Mouse (Mus musculus) embryonic facial prominence, embryonic 13.5 days (tissue): ENCODE data around the gene Tymp. TPM values are rescaled to one million over a fixed set of nuclear protein-coding genes. Genes with fewer than 3 reads are reported as not detected.

Experiments
- ATAC-seq: fragments of 200-750 bp; cut with Nextera tagmentation; 2 replicates; pipeline ENCODE4 v1.8.0; 2017; ENCODE audit warnings: low read depth; ENCODE audit not compliant: insufficient number of reproducible peaks, insufficient read depth, low FRiP score, low TSS enrichment
- H3K27ac ChIP-seq: fragments of 300-500 bp; sonication (generic); 2 replicates; pipeline ENCODE4 v1.5.1; 2015; ENCODE audit warnings: moderate library complexity, mild to moderate bottlenecking, inconsistent platforms
- H3K27me3 ChIP-seq: fragments of 300-500 bp; sonication (generic); 2 replicates; pipeline ENCODE4 v1.6.1; 2015; ENCODE audit warnings: mild to moderate bottlenecking, inconsistent platforms
- H3K36me3 ChIP-seq: fragments of 300-500 bp; sonication (generic); 2 replicates; pipeline ENCODE4 v1.6.1; 2015; ENCODE audit warnings: mild to moderate bottlenecking, inconsistent platforms
- H3K4me1 ChIP-seq: fragments of 300-500 bp; sonication (generic); 2 replicates; pipeline ENCODE4 v1.6.1; 2015; ENCODE audit warnings: inconsistent platforms
- H3K4me2 ChIP-seq: fragments of 300-500 bp; sonication (generic); 2 replicates; pipeline ENCODE4 v1.6.1; 2015; ENCODE audit warnings: moderate library complexity, mild to moderate bottlenecking, inconsistent platforms
- H3K4me3 ChIP-seq: fragments of 300-500 bp; sonication (generic); 2 replicates; pipeline ENCODE4 v1.5.1; 2015; ENCODE audit warnings: mild to moderate bottlenecking, inconsistent platforms
- H3K9ac ChIP-seq: fragments of 300-500 bp; sonication (generic); 2 replicates; pipeline ENCODE4 v1.6.1; 2015; ENCODE audit warnings: mild to moderate bottlenecking, inconsistent platforms
- H3K9me3 ChIP-seq: fragments of 300-500 bp; sonication (generic); 2 replicates; pipeline ENCODE4 v1.6.1; 2016; ENCODE audit warnings: inconsistent platforms
- WGBS: fragments of 180-500 bp; shearing (Covaris S2); methylation state at CpG from one replicate; pipeline ENCODE4 v1.1.7; 2015; ENCODE audit warnings: mixed read lengths; 5-methylcytosine and 5-hydroxymethylcytosine counted together
- polyA plus RNA-seq: library from polyadenylated mRNA; unstranded; fragments of >200 nt; fragmentation: Nextera tagmentation; extraction: Ambion mirVana; gene quantifications from 2 replicates; pipeline ENCODE4 v1.2.1, GENCODE M21; 2015

The Tymp gene
- polyA plus RNA-seq, 1 experiment from 2014 or later, result 1.6 TPM

DNA sequence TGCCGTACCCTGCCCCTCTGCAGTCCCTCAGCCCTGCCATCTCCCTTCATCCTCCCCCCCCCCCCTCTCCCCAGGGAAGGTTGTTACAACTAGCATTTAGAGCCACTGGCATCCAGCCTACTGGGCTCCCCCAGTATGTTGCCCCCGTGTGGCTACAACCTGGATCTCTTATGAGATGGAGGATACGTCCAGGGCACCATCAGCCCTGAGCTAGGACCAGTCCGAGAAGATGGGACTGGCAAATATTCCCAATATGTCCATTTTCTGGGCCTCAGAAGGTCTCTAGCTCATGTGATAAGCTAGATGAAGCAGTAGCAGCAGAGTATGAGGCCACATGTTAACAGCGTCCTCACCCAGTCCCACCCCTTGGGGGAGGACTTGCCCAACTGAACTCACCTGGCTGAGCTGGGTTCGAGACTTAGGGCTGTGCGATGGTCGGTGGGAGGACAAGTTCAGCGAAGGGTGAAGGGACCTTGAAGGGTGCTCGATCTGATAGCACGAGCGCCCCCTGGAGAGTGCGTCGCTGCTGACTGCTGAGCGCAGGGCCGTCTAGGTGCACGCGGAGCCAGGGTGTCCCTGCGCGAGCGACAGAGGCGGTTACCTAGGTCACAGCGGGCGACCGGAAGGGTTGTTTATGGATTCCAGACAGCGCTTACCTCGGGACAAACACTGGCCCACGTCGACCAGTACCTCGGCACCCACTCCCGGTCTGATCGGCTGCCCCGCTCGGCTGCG, 3.6 kb downstream of the Tymp start:
- 1% methylated on average over 35 of the region's 35 CpGs for WGBS
- no peaks in the 10 kb centered on the region for H3K9me3 ChIP-seq

DNA sequence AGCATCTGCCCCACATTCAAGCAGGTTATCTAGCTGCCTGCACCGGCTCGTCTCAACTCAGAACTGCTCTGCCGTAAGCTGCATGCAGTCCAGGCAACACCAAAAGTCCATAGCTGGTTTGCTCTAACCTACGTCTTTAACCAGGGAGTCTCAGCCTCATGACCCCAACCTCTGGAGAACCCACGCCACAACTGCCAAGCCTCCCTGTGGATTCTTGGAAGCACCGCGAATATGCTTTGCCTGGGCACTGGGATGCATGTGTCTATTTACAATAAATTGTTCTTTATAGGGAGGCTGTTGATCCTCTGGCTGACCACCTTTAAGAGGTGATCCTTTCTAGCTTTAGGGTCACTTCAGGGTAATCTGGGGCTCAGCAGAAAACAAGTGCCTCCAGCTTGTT, 4.3 kb downstream of the Tymp start:
- H3K27me3 ChIP-seq, result peaks cover 18% of the 10 kb centered on the region
- no peak overlapping the region for H3K27ac ChIP-seq
- no peaks in the 10 kb centered on the region for H3K9me3 ChIP-seq
- WGBS, result 80% methylated on average over 7 of the region's 7 CpGs
- peak overlapping the region; percentile 81; the same call in 1 of the 2 replicates for H3K9ac ChIP-seq
- H3K4me3 ChIP-seq, result peak overlapping the region; percentile 72; the same call in 1 of the 2 replicates
- no peak for ATAC-seq
- H3K36me3 ChIP-seq, result peaks cover 53% of the 10 kb centered on the region
- peak overlapping the region; percentile 91 for H3K4me2 ChIP-seq
- H3K4me1 ChIP-seq, result peaks cover 25% of the 10 kb centered on the region

More for the DNA sequence above, 3.6 kb downstream of the Tymp start:
- Histone ChIP-seq H3K9ac (peak overlapping the region; percentile 81), H3K4me3 (peak overlapping the region; percentile 72), H3K4me2 (peak overlapping the region; percentile 91), H3K36me3 (peaks cover 47% of the 10 kb centered on the region), H3K4me1 (peaks cover 30% of the 10 kb centered on the region), H3K27me3 (peaks cover 25% of the 10 kb centered on the region), H3K27ac (peak overlapping the region; percentile 88)
- ATAC-seq, result peak; percentile 65

DNA sequence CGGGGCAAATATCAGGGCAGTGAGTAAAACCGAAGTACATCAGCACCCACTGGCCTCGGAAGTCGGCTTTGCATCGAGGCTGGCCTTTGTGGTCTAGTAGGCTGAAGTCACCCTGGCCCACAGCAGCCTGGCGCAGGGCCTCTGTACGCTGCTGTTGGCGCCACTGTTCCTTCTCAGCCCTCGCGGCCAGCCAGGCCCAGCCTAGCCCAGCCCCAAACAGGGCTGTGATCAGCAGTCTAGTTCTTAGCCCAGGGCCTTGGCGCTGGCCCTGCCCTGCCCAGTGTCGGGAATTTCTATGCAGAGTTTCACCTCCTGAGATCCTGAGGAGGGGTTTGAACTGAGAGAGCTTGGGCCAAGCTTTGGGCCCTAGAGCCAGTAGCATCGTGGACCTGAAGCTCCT, 4.8 kb downstream of the Tymp start:
- peaks cover 20% of the 10 kb centered on the region for H3K4me1 ChIP-seq
- 88% methylated on average over 13 of the region's 13 CpGs for WGBS
- ATAC-seq, result no peak
- peaks cover 58% of the 10 kb centered on the region for H3K36me3 ChIP-seq
- H3K27me3 ChIP-seq, result peaks cover 14% of the 10 kb centered on the region
- H3K27ac ChIP-seq, result no peak overlapping the region
- H3K4me2 ChIP-seq, result no peak overlapping the region
- no peak overlapping the region for H3K9ac ChIP-seq
- H3K4me3 ChIP-seq, result no peak overlapping the region
- no peaks in the 10 kb centered on the region for H3K9me3 ChIP-seq

DNA sequence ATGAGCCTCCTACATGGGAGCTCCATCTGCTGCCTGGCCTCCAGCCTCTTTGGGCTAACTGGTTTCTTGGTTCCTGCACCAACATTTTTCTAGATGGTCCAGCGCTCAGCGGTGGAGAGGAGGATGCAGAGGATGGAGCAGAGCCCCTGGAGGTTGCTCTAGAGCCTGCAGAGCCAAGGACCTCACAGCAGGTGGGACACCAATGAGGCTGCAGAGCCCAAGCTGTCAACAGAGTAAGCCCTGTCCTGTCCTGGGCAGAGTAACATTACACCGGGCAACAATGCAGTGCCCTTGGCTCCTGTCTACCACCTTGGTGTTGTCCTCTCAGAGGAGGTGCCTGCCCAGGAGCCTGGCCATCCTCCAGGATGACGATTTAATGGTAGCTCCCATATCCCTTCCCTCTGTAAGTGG, 11.7 kb downstream of the Tymp start:
- H3K27ac ChIP-seq, result no peak overlapping the region
- no peaks in the 10 kb centered on the region for H3K9me3 ChIP-seq
- no peak overlapping the region for H3K9ac ChIP-seq
- peaks cover 100% of the 10 kb centered on the region for H3K36me3 ChIP-seq
- no peaks in the 10 kb centered on the region for H3K4me1 ChIP-seq
- H3K4me2 ChIP-seq, result no peak overlapping the region
- no peak overlapping the region for H3K4me3 ChIP-seq
- WGBS, result 92% methylated on average over 4 of the region's 4 CpGs
- no peak for ATAC-seq
- H3K27me3 ChIP-seq, result no peaks in the 10 kb centered on the region

DNA sequence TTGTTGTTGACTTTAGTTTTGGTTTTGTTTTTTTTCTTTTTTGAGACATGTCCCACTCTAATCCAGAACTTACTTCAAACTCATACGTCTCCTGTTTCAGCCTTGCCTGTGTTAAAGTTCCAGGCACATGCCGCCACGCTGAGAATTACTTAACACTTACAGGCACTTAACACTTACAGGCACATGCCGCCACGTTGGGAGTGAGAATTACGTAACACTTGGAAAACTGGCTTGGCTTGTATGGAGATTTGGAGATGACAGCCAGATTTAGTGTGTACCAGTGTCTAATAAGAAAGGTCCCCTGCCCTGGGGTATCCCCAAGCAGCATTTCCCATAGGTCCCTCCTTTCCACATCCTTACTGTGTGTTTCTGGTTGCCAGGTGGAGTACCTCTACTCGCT, 13.8 kb downstream of the Tymp start:
- no peak overlapping the region for H3K4me2 ChIP-seq
- no peak for ATAC-seq
- H3K36me3 ChIP-seq, result peaks cover 85% of the 10 kb centered on the region
- H3K9me3 ChIP-seq, result no peaks in the 10 kb centered on the region
- no peak overlapping the region for H3K9ac ChIP-seq
- H3K4me1 ChIP-seq, result peaks cover 7% of the 10 kb centered on the region
- no peak overlapping the region for H3K4me3 ChIP-seq
- H3K27ac ChIP-seq, result no peak overlapping the region
- WGBS, result 90% methylated on average over 7 of the region's 7 CpGs
- no peaks in the 10 kb centered on the region for H3K27me3 ChIP-seq

DNA sequence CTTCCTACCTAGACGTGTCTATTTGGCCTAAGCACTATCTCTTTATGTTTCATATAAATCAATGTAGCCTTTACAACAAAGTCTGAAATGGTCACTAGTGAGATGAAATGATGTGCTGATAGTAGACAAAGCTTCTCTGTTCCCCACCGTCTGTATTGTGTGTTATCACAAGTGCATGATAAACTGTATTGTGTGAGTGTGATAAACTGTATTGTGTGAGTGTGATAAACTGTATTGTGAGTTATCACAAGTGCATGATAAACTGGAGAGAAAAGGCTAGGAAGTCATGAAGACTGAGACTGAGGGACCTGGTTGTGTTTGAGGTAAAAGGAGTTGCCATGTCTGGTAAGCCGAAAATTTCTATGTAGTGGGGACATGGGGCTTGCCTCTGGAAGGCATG, 18.1 kb downstream of the Tymp start:
- ATAC-seq, result no peak
- Histone ChIP-seq H3K36me3 (peaks cover 46% of the 10 kb centered on the region), H3K4me1 (peaks cover 31% of the 10 kb centered on the region), H3K4me2 (no peak overlapping the region), H3K4me3 (no peak overlapping the region), H3K9me3 (no peaks in the 10 kb centered on the region), H3K9ac (no peak overlapping the region), H3K27ac (no peak overlapping the region), H3K27me3 (no peaks in the 10 kb centered on the region)
- WGBS, result 86% methylated on average over 3 of the region's 3 CpGs

DNA sequence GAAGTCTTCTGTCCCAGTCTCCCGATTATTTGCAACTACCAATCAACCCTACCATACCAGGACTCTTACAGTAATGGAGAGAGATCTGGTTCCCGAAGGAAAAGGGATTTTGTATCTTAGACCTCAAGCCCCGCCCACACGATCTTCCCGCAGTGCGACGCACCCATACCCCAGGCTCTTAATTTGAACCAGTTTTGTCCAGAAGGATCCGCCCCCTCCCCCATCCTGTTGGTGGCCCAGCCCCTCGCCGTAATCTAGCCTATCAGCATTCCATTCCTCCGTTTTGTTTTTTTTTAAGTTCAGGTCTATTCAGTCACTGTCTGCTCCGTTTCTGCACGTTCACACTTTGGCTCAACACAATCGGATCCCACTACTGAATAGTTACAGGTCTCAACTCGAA, 20.5 kb downstream of the Tymp start:
- peak overlapping the region; percentile 82 for H3K4me3 ChIP-seq
- ATAC-seq, result peak; percentile 68
- no peaks in the 10 kb centered on the region for H3K27me3 ChIP-seq
- H3K9me3 ChIP-seq, result no peaks in the 10 kb centered on the region
- peak overlapping the region; percentile 93 for H3K9ac ChIP-seq
- H3K4me1 ChIP-seq, result peaks cover 33% of the 10 kb centered on the region
- WGBS, result under 1% methylated on average over 15 of the region's 15 CpGs
- peaks cover 46% of the 10 kb centered on the region for H3K36me3 ChIP-seq
- peak overlapping the region; percentile 62 for H3K4me2 ChIP-seq
- peak overlapping the region; percentile 94 for H3K27ac ChIP-seq

DNA sequence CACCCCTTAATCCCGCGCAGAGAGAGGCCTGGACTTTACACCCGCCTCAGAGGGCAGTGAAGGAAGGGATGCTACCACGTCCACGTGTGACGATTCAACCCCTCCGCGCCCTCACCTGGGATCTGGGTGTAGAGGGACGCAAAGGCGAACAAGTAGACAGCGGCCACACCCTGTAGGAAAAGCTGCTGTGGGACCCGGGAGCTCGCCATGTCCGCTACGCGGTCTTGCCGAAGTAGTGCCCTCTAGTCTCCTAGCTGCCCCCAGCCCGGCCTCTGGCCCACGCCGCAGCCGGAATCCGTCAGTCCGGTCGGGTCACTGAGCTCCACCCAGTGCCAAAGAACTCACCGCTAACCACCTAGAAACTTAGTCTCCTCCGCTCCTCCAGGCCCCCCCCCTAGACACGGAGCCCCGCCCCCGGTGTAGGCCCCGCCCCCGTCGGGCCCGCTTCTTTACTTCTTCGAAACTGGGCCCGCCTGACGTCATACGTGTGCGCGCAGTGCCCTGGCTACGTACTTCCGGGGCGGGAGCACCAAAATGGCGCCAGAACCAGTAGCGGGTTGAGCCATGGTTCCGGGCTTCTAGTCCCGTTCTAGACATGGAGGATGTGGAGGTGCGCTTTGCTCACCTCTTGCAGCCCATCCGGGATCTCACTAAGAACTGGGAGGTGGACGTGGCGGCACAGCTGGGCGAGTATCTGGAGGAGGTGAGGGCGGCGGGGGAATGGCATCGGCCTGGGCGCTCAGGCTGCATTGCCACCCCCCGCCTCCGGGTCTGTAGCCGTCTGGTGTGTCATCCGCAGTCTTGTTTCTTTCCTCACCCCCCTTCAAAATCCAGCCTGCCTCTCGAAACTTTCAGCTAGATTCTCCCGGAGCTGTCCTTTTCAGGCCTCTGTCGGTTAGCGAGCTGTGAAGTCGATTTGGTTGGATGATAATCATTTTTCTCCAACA, 21.3 kb downstream of the Tymp start, which contains the start of the genes Lmf2 and Ncaph2:
TSS of gene Lmf2 (minus strand) at position 419 of the 947 bp plus-strand sequence.
TSS of gene Ncaph2 (plus strand) at position 479 of the 947 bp plus-strand sequence.
- Histone ChIP-seq H3K4me2 (peak within 1 kb of the TSS; percentile 88), H3K27ac (peak within 1 kb of the TSS; percentile 94), H3K4me1 (peaks cover 33% of the 10 kb centered on the region), H3K27me3 (no peaks in the 10 kb centered on the region), H3K9ac (peak within 1 kb of the TSS; percentile 93), H3K9me3 (no peaks in the 10 kb centered on the region), H3K4me3 (peak within 1 kb of the TSS; percentile 82), H3K36me3 (peaks cover 46% of the 10 kb centered on the region)
- WGBS, result under 1% methylated on average over 64 of the region's 64 CpGs
- ATAC-seq, result peak; percentile 73

DNA sequence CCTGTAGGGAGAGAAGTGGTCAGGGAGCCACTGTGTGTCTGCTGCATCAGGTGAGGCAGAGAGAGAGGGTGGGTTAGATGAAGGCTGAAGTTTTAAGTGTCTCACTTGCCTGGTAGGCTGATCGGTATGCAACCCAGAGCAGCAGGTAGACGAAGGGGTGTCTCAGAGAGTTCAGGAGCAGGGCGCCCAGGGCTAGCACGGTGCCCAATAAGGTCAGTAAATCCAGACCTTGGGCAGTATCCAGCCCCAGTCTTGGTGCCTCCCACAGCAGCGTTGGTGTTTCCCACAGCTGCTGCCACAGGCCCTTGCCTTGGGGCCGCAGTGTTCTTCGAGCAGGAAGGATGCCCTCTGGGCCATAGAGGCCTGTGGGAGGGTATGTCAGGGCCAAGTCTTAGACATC, 22.4 kb downstream of the Tymp start:
- no peaks in the 10 kb centered on the region for H3K27me3 ChIP-seq
- H3K4me1 ChIP-seq, result peaks cover 33% of the 10 kb centered on the region
- H3K36me3 ChIP-seq, result peaks cover 47% of the 10 kb centered on the region
- H3K9me3 ChIP-seq, result no peaks in the 10 kb centered on the region
- WGBS, result 69% methylated on average over 7 of the region's 7 CpGs
- H3K4me3 ChIP-seq, result peak overlapping the region; percentile 82
- H3K4me2 ChIP-seq, result peak overlapping the region; percentile 88
- H3K27ac ChIP-seq, result peak overlapping the region; percentile 94; the same call in 1 of the 2 replicates
- H3K9ac ChIP-seq, result peak overlapping the region; percentile 93
- ATAC-seq, result no peak

DNA sequence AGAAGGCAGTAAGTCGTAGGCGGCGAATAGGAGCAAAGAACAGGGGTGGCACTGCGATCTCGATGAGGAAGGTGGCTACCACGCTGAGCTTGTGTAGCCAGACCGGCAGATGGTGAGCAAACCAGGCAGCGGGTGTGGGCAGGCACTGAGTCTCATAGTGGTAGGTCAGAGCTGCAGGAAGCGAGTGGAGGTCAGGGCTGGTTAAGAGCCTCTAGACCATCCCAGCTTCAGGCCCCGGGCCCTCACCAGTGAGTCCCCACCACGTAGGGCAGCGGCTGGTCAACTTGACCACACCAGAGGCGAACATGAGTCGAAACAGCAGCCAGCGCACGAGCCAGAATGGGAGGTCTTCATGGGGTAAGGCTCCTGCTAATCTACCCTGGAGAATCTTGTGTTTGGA, 23.0 kb downstream of the Tymp start:
- Histone ChIP-seq H3K9ac (peak overlapping the region; percentile 93), H3K4me2 (peak overlapping the region; percentile 88), H3K27me3 (no peaks in the 10 kb centered on the region), H3K36me3 (peaks cover 47% of the 10 kb centered on the region), H3K4me3 (no peak overlapping the region), H3K4me1 (peaks cover 31% of the 10 kb centered on the region), H3K27ac (no peak overlapping the region), H3K9me3 (no peaks in the 10 kb centered on the region)
- 94% methylated on average over 16 of the region's 16 CpGs for WGBS
- ATAC-seq, result no peak

DNA sequence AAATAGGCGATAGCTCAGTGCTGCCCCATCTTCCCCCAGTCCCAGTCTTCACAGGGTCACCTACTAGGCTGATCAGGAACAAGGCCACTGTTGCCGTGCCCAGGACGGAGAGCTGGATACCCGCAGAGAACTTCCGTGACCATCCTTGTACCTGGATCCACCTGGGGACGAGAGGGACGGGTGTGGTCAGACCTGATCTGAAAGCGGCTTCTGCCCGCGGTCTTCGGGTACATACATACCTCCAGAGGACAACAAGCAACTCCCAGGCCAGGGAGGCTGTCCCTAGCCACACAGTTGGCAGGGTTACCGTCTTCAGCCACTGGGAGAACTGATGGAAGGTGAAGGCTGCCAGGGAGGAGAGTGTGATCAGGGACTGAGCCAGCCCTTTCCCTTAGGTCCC, 24.0 kb downstream of the Tymp start:
- Histone ChIP-seq H3K9ac (no peak overlapping the region), H3K27me3 (no peaks in the 10 kb centered on the region), H3K36me3 (peaks cover 44% of the 10 kb centered on the region), H3K27ac (no peak overlapping the region), H3K4me2 (no peak overlapping the region), H3K4me1 (peaks cover 24% of the 10 kb centered on the region), H3K4me3 (no peak overlapping the region), H3K9me3 (no peaks in the 10 kb centered on the region)
- WGBS, result 94% methylated on average over 12 of the region's 12 CpGs
- ATAC-seq, result no peak
